Mouse (Mus musculus) kidney, postnatal 36 days (tissue): ENCODE measurements around the gene Sh3bp1.

Experiments
- DNase-seq, 2 experiments: peaks; one replicate each; pipeline ENCODE4 v3.0.0; 2021 to 2022; ENCODE audit warnings: mixed read lengths in 2 of 2

The Sh3bp1 gene

GRCm38 (mm10) chr15:78877810-78878390, 21.7 kb upstream of the Sh3bp1 start:
- DNase-seq, result peak; percentile 30 to 56

DNA sequence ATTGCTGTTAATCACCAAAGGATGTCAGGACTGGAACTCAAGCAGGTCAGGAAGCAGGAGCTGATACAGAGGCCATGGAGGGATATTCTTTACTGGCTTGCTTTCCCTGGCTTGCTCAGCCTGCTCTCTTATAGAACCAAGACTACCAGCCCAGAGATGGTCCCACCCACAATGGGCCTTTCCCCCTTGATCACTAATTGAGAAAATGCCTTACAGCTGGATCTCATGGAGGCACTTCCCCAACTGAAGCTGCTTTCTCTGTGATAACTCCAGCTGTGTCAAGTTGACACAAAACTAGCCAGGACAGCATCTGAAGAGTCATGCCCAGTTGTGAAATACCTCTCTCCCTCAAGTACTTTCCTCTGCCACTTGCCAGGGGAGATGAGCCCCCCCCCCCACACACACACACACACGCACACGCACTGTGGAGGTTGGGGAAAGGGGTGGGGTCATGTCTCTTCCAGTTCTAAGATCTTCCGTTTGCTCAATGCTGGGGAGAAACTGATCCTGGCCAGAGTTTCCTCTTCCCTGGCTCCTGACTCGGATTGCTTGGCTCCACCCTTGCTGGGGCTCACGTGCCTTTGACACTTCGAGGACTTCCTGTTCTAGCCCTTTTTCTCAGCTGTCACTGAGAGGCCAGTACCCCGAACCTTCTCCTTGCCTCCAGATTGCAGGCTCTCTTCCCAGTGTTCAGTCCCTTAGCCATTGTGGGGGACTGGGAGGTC, 20.6 kb upstream of the Sh3bp1 start:
- DNase-seq, result peak in 1 of 2 experiments; percentile 39

GRCm38 (mm10) chr15:78880432-78880831, 19.1 kb upstream of the Sh3bp1 start:
- peak; percentile 55 to 70 for DNase-seq

DNA sequence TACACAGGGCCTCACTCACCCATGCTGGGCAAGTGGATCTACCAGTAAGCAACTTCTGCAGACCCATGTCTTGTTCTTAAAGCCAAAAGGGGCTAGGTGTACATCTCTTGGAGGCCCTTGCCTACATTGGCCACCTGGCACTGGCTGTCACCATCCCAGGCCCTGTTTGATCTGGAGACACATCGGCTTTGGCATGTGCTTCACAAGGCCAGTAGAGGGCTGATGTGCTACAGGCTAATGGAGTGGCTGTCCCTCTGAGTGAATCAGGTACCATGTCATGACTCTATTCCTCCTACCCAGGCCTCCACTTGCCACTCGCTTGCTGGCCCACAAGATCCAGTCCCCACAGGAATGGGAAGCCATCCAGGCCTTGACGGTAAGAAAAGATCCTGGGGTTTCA, 17.7 kb upstream of the Sh3bp1 start:
- DNase-seq, result no peak

DNA sequence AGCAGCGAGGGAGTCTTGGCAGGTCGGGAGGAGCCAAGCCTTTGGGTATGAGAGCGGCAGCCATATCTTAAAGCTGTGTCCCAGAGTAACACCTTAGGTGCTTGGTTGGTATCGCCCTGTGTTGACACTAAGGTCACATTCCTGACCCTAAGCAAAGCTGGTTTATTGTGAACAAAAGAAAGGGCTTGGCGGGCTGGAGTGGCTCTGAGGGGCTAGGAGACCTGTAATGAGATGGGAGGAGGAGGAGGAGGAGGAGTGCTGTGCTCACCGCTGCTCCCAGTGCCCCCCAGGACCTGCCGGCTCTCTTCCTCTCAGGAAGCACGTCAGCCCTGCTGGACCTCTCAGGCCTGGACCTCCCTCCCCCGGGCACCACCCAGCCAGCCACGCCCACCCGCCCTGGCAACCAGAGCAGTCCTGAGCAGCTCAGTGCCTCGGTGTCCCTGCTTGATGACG, 10.1 kb upstream of the Sh3bp1 start:
- DNase-seq, result no peak

DNA sequence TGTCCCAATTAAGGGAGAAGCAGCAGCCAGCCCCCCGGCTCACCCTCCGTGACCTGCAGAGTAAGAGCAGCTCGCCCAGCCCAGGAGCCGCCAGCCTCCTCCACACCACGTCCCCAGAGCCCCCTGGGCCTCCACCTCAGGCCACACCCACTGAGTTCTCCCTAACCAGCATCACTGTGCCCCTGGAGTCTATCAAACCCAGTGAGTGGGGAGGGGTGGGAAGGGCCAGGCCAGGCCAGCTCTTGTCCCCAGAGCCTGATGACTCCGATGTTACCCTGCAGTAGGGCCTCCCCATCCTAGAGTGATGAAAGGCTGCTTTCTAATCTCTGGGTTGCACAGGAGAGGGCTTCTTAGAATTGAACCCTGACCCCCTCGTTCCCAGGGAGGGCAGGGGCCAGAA, 7.1 kb upstream of the Sh3bp1 start:
- no peak for DNase-seq

DNA sequence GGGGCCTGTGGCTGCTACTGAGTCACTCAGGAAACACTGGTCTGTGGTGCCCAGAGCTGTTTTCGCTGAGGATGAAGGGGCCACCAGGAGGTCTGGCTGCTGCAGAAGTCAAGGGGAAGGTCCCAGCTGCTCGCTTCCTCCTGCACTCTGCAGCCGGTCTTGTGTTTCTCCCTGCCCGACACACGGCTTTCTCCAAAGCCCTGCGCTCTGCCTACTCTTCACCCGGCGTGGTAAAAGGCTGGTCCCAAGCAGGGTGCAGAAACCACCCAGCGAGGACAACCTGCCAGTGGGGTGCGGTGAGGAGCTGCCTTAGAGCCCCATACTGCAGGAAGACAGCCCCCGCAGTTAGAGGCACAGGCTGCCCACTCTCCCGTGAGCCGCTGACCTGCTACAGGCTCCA, 4.8 kb upstream of the Sh3bp1 start:
- no peak for DNase-seq

- DNase-seq, result no peak
Observed at GRCm38 (mm10) chr15:78895741-78896140, 3.8 kb upstream of the Sh3bp1 start.

- DNase-seq, result no peak
Observed at GRCm38 (mm10) chr15:78896149-78896548, 3.4 kb upstream of the Sh3bp1 start.

DNA sequence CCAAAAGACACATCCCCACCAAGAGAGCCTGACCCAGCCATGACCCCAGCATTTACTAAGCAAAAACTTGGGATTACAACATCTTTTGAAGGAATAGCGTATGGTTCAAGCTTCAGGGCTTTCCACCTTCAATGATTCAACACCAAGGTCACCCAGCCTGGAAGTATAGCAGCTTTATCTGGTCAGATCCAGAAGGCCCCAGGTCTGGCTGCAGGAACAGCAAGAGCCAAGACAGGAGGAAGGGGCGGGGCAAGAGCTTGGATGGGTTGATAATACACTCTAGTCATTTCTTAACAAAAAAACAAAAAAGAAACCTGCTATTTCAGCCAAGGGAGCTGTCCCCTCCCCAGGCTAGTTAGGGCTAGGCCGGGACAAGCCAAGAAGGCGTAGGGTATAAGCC, 2.1 kb upstream of the Sh3bp1 start:
- peak; percentile 40 to 48 for DNase-seq

GRCm38 (mm10) chr15:78898507-78899001, 1.0 kb upstream of the Sh3bp1 start:
- no peak for DNase-seq

- DNase-seq, result peak in 1 of 2 experiments; percentile 37
Observed at GRCm38 (mm10) chr15:78899409-78899739, 194 bp upstream of the Sh3bp1 start, which contains the start of gene Gm49510. Gene Gm49510 (plus strand): TSS chr15:78899667.

DNA sequence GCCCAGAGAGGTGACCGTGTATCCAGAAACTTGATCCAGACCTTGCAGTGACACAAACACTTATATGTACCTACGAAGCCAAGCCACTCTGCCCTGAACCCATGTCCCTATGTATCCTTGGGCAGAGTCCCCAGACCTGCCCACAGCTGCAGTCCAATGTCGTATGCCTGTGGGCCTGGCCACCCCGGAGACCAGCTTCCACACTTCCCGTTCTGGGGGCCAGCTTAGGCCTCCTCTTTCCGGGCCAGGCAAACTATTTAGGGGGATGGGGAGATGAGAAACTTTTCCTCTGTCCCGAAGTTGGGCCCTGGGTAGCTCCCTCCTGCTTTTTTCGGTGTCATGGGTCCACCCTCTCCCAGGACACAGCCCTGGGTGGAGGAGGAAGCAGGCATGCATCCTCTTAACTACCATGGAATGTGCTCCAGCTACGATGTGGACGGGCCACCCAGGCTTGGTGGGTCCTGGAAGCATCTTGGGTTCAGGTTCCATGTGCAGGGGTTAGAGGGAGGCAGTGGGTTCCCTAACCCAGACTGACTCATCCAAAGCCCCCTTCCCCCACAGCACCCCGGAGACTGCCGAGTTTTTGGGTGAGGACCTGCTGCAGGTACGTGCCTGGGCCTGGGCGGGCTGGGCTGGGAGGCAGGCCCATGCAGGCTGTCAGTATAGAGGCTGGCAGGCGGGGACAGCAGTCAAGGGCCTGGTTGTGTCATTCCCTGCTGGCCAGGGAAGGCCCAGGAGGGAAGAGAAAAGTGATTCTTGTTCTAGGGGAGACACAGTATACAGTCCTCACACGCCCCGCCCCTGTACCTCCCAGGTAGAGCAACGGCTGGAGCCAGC, 1.2 kb downstream of the Sh3bp1 start:
- no peak for DNase-seq

DNA sequence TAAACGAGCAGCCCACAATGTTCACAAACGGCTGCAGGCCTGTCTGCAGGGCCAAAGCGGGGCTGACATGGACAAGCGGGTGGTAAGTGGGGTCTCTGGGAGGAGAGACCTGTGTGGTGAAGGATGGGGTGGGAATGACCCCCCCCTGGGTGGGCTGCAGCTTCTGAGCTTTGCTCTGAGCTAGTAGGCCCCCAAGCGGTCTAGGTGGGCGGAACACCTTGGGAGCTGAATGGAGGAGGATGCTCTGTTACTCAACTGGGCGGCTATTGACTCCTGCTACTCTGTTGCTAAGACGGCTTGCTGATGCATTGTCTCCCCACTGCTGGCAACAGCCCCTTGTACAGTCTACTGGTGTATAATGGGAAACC, 1.8 kb downstream of the Sh3bp1 start:
- no peak for DNase-seq

GRCm38 (mm10) chr15:78903243-78903642, 3.7 kb downstream of the Sh3bp1 start:
- DNase-seq, result peak; percentile 85 to 92

- no peak for DNase-seq
Observed at GRCm38 (mm10) chr15:78908399-78908798, 8.8 kb downstream of the Sh3bp1 start.

DNA sequence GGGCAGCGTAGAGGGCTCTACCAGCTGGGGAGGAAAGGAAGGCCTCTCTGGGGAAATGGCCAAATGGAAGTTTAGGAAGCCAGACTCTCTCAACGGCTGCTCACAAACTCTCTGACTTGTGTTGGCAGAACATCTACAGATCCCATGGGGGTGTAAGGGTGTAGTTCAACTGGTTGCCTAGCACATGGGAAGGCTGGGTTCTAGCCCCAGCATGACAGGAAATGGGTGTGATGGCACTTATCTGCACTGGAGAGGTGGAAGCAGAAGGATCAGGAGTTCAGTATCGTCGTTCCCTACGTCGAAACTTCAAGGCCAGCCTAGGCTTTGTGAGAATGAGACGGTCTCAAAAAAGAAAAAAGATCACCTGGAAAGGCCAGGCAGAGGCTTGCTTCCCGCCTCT, 9.4 kb downstream of the Sh3bp1 start:
- no peak for DNase-seq

- peak; percentile 54 to 79 for DNase-seq
Observed at GRCm38 (mm10) chr15:78912040-78912439, 12.5 kb downstream of the Sh3bp1 start.

DNA sequence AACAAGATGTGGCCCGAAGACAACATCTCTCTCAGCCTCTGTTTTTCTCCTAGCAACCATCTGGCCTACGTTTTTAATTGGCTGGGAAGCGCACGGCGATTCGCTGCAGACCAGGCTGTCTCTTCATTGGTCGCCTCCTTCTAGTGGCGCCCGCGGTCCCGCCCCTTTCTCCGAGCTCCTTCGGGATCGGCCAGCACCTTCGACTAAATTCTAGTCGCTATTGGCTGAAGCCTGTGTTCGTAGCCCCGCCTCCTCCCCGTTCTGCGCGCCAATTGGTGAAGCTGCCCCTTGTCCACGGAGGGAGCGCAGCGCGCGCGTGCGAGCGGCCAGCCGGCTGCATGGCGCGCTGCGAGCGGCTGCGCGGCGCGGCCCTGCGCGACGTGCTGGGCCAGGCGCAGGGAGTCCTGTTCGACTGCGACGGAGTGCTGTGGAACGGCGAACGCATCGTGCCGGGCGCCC, 14.1 kb downstream of the Sh3bp1 start, which contains the start of gene Pdxp:
Gene Pdxp, plus strand, starts transcription at position 288 of the 459 bp plus-strand sequence.
- peak; percentile 95 for DNase-seq

DNA sequence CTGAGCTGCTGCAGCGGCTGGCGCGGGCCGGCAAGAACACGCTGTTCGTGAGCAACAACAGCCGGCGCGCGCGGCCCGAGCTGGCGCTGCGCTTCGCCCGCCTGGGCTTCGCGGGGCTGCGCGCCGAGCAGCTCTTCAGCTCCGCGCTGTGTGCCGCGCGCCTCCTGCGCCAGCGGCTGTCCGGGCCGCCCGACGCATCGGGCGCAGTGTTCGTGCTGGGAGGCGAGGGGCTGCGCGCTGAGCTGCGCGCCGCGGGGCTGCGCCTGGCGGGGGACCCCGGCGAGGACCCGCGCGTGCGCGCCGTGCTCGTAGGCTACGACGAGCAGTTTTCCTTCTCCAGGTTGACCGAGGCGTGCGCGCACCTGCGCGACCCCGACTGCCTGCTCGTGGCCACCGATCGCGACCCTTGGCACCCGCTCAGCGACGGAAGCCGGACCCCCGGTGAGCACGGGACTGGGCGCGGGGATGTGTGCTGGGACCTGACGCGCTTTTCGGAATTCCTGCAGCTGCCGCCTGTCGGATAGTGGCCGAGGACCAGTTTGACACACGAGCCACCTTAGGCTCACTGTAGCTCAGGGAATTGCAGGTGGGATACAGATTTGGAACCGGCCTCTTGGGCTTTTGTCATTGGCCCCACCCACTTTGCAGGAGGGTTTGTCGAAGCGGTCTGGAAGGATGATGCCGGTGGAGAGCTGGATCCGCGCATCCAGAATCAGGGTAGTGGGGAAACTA, 14.7 kb downstream of the Sh3bp1 start:
- no peak for DNase-seq

- DNase-seq, result no peak
Observed at GRCm38 (mm10) chr15:78914823-78915659, 15.5 kb downstream of the Sh3bp1 start.

DNA sequence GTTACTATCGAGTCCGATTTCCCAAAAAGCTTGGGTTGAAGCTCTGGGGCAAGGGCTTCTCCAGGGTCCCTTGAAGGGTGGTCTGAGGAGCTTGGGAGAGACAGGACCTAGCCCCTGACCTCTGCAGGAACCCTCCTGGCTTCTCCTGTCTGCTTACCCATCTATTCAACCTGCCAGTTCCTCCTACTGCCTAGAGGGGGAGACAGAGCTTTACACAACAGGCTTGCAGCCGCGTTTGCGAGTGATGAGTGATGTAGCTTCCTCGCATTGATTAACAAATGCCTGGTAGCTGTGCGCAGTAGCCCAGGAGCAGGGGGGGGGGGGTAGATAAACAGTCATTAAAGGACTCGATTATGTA, 16.1 kb downstream of the Sh3bp1 start:
- peak; percentile 77 to 80 for DNase-seq
